In the genomic region with DNA sequence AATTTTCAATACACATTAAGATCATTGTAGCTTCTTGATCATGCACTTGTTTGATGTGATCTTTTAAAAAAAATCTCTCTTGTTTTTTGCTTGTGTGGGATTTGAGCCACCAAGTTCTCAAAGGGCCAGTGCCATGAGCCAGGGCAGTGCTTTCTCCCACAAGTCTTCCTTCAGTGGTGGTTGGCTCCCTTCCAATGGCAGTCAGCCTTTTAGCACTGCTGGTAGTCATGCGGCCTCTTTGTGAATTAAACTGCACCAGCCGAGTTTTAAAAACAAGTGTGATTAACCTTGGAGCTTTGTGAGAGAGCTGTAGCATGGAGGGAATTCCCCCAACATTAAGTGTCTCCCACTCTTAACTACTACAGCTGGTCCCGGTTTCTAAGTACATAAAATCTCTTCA, we compare ENCODE assay signal across 8 mouse cellular contexts.
A peak's percentile ranks its signal among the peaks of the same experiment; 100 is the strongest.
DNase-seq lines count a peak whose midpoint lies in the region; ATAC-seq lines count a peak whose summit lies in the region.

No protein-coding gene starts in this region.

- ATAC-seq in granulocyte monocyte progenitor cell, adult 5-6 weeks (replicated peaks; ENCODE audit: poor library complexity, severe bottlenecking) = no peak

- DNase-seq in left cerebral cortex, postnatal 10 days (ENCODE audit: extremely low spot score in 1 of 2, low spot score in 2 of 2) = peak; percentile 34 to 53
- DNase-seq in left cerebral cortex, postnatal 36 days (ENCODE audit: low spot score in 2 of 2) = no peak
- DNase-seq in cerebellum, adult 11 months = peak; percentile 39
- peak; percentile 3 for DNase-seq in heart, adult 8-10 months (ENCODE audit: low spot score)
- DNase-seq in kidney, postnatal 4 days = peak; percentile 23 to 55
- DNase-seq in right cerebral cortex, postnatal 10 days (ENCODE audit: low spot score in 2 of 2) = peak; percentile 61 to 69
- no peak for DNase-seq in T-cell, adult 2 months (ENCODE audit: low spot score)

- intact Hi-C loops in left cerebral cortex, postnatal 10 days (cut with DNase I) = no loop called here
- intact Hi-C loops in left cerebral cortex, postnatal 36 days (cut with DNase I) = no loop called here

Comparison
In these comparisons a context has a peak if more than half of its experiments do, and no peak if none do; other contexts are left out.
1. DNase-seq: peak in left cerebral cortex, postnatal 10 days (2 of 2), cerebellum, adult 11 months (single experiment), heart, adult 8-10 months (single experiment), kidney, postnatal 4 days (2 of 2) and right cerebral cortex, postnatal 10 days (2 of 2); none in left cerebral cortex, postnatal 36 days (0 of 2) and T-cell, adult 2 months (single experiment).